In the genomic region with DNA sequence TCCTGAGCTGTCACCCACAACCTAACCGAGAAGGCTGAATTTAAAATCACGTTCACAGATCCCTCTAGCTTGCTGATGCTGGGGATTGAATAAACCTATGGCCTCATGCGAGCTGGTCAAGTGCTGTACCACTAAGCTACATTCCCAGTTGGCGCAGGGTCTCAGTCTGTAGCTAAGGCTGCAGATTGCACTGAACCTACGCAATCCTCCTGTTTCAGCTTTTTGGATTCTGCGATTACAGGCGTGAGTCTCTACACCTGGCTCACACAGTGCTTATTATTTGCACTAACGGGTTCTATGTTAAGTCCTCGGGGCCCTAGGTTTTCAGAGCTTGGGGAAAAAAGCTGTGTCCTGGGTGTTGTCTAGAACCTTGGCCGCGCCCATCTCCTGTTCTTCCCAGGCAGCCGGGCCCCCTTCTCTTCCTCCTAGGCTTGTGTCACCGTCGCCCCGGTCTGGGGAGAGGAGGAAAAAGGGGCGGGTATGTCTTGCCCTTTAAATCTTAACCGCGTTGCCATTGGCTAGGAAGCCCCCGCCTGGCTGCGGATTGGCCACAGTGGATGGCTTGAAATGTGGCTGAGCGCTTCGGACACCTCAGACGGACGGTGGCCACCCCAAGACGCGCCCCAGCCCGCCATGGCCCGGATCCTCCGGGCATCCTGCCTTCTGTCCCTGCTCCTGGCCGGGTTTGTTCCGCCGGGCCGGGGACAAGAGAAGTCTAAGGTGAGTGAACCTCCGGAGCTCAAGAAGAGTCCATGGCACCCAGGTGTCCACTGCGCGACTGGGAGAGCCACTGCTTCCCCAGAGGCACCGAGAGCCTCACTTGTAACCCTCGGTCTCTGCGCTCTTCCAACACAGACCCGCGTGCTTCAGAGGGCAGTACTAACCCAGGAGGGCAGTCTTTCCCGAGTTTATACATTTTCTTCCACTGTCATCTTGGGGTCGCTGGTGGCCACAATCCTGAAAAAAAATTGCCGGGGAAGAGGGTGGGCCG, we compare ENCODE assay signal across 8 mouse cellular contexts. TPM values are rescaled to one million over a fixed set of nuclear protein-coding genes. Genes with fewer than 3 reads are reported as not detected.
DNase-seq lines count a peak whose midpoint lies in the region; ATAC-seq and TF ChIP-seq lines count a peak whose summit lies in the region.

TSS of gene Gpx3 (plus strand) at position 121 of the 991 bp plus-strand sequence.

- no peaks in the 10 kb centered on the region for H3K36me3 ChIP-seq in forebrain, embryonic 12.5 days (replicated peaks)
- no peaks in the 10 kb centered on the region for H3K36me3 ChIP-seq in heart, embryonic 15.5 days
- H3K36me3 ChIP-seq in liver, postnatal 0 days (replicated peaks; ENCODE audit: insufficient read depth, low read length): no peaks in the 10 kb centered on the region
- no peaks in the 10 kb centered on the region for H3K36me3 ChIP-seq in neural tube, embryonic 15.5 days

- DNase-seq in ES-CJ7 (ENCODE audit: low read depth, low spot score): peak; percentile 58
- peak; percentile 34 for DNase-seq in brain, embryonic 18.5 days (ENCODE audit: low read depth, low spot score)
- DNase-seq in kidney, postnatal 14 days: peak; percentile 91
- peak; percentile 62 for DNase-seq in liver, postnatal 0 days
- no peak for DNase-seq in B cell, adult 2 months

- TF ChIP-seq CTCF in liver, postnatal 0 days (IDR thresholded peaks at IDR 0.05; ENCODE audit: low read depth): no peak

- ATAC-seq in forebrain, embryonic 12.5 days (ENCODE audit: low FRiP score): peak; percentile 93
- peak; percentile 73 for ATAC-seq in heart, embryonic 15.5 days (replicated peaks; ENCODE audit: insufficient number of reproducible peaks, insufficient read depth, low FRiP score, low read depth)
- ATAC-seq in liver, postnatal 0 days: peak; percentile 79
- peak; percentile 95 for ATAC-seq in neural tube, embryonic 15.5 days (ENCODE audit: low FRiP score)

- WGBS in forebrain, embryonic 12.5 days: 15% methylated on average over 45 of the region's 45 CpGs
- 13% methylated on average over 44 of the region's 45 CpGs for WGBS in heart, embryonic 15.5 days
- WGBS in liver, postnatal 0 days (ENCODE audit: insufficient replicate concordance): 14% methylated on average over 42 of the region's 45 CpGs
- WGBS in neural tube, embryonic 15.5 days: 13% methylated on average over 45 of the region's 45 CpGs

- H3K27ac ChIP-seq in forebrain, embryonic 12.5 days: no peak within 1 kb of the TSS
- peak within 1 kb of the TSS; percentile 65 for H3K27ac ChIP-seq in heart, embryonic 15.5 days
- H3K27ac ChIP-seq in liver, postnatal 0 days (ENCODE audit: low read depth): no peak within 1 kb of the TSS
- no peak within 1 kb of the TSS for H3K27ac ChIP-seq in neural tube, embryonic 15.5 days (replicated peaks)

- 0 out of 2 replicates have a peak, but pooled peaks cover 8% of the 10 kb centered on the region for H3K27me3 ChIP-seq in forebrain, embryonic 12.5 days
- no peaks in the 10 kb centered on the region for H3K27me3 ChIP-seq in heart, embryonic 15.5 days
- H3K27me3 ChIP-seq in liver, postnatal 0 days (ENCODE audit: insufficient read depth, low read length): no peaks in the 10 kb centered on the region
- H3K27me3 ChIP-seq in neural tube, embryonic 15.5 days (replicated peaks): no peaks in the 10 kb centered on the region

- H3K4me2 ChIP-seq in forebrain, embryonic 12.5 days: peak within 1 kb of the TSS; percentile 82
- H3K4me2 ChIP-seq in heart, embryonic 15.5 days: peak within 1 kb of the TSS; percentile 92
- H3K4me2 ChIP-seq in liver, postnatal 0 days (ENCODE audit: low read depth, low read length): peak within 1 kb of the TSS; percentile 82
- peak within 1 kb of the TSS; percentile 88 for H3K4me2 ChIP-seq in neural tube, embryonic 15.5 days

- H3K4me1 ChIP-seq in forebrain, embryonic 12.5 days: peaks cover 15% of the 10 kb centered on the region
- H3K4me1 ChIP-seq in heart, embryonic 15.5 days (replicated peaks): peaks cover 39% of the 10 kb centered on the region
- H3K4me1 ChIP-seq in liver, postnatal 0 days (ENCODE audit: insufficient read depth): peaks cover 13% of the 10 kb centered on the region
- peaks cover 14% of the 10 kb centered on the region for H3K4me1 ChIP-seq in neural tube, embryonic 15.5 days

- H3K9ac ChIP-seq in forebrain, embryonic 12.5 days: peak within 1 kb of the TSS; percentile 58
- peak within 1 kb of the TSS; percentile 62 for H3K9ac ChIP-seq in heart, embryonic 15.5 days
- peak within 1 kb of the TSS; percentile 65 for H3K9ac ChIP-seq in liver, postnatal 0 days (replicated peaks)
- H3K9ac ChIP-seq in neural tube, embryonic 15.5 days (replicated peaks): peak within 1 kb of the TSS; percentile 57

- peak within 1 kb of the TSS; percentile 50 for H3K4me3 ChIP-seq in forebrain, embryonic 12.5 days (replicated peaks)
- H3K4me3 ChIP-seq in heart, embryonic 15.5 days: peak within 1 kb of the TSS; percentile 68
- peak within 1 kb of the TSS; percentile 48 for H3K4me3 ChIP-seq in liver, postnatal 0 days (ENCODE audit: low read depth, low read length)
- peak within 1 kb of the TSS; percentile 53 for H3K4me3 ChIP-seq in neural tube, embryonic 15.5 days (replicated peaks)

- TF ChIP-seq EP300 in liver, postnatal 0 days (IDR thresholded peaks at IDR 0.05; ENCODE audit: low read depth): no peak

- H3K9me3 ChIP-seq in forebrain, embryonic 12.5 days: no peaks in the 10 kb centered on the region
- H3K9me3 ChIP-seq in heart, embryonic 15.5 days (replicated peaks): no peaks in the 10 kb centered on the region
- H3K9me3 ChIP-seq in liver, postnatal 0 days (ENCODE audit: low read length): no peaks in the 10 kb centered on the region
- no peaks in the 10 kb centered on the region for H3K9me3 ChIP-seq in neural tube, embryonic 15.5 days (replicated peaks)

RNA-seq across cellular contexts. Expression of gene Gpx3, which starts in this region (rescaled TPM):
- 33.9 and 37.6 TPM in 2 replicates for polyA plus RNA-seq in forebrain, embryonic 12.5 days (2016; fragmentation: Nextera tagmentation; extraction: Ambion mirVana)
- 751 and 850 TPM in 2 replicates for polyA plus RNA-seq in heart, embryonic 15.5 days (2015; fragmentation: Nextera tagmentation; extraction: Ambion mirVana)
- polyA plus RNA-seq in liver, postnatal 0 days (2015; fragmentation: Nextera tagmentation; extraction: Ambion mirVana): 29.7 and 30.4 TPM in 2 replicates
- polyA plus RNA-seq in neural tube, embryonic 15.5 days (2015; fragmentation: Nextera tagmentation; extraction: Ambion mirVana): 69.2 and 82.4 TPM in 2 replicates

Comparison
In these comparisons a context has a peak if more than half of its experiments do, and no peak if none do; other contexts are left out.
1. DNase-seq: peak in ES-CJ7 (single experiment), brain, embryonic 18.5 days (single experiment), kidney, postnatal 14 days (single experiment) and liver, postnatal 0 days (single experiment); none in B cell, adult 2 months (0 of 2).
2. Peak in every context shown above with its lines, with median percentiles within 50 percentile points of each other: ATAC-seq, H3K4me2 ChIP-seq, H3K4me3 ChIP-seq and H3K9ac ChIP-seq.